ENCODE assay signal across 11 mouse cellular contexts in genomic region chr3:94783462-94783931, GRCm38 (mm10). TPM values are rescaled to one million over a fixed set of nuclear protein-coding genes. Genes with fewer than 3 reads are reported as not detected.
DNase-seq lines count a peak whose midpoint lies in the region; ATAC-seq lines count a peak whose summit lies in the region.
"Had no signal": no experiment of that assay in that cellular context is flagged by ENCODE, and none has a peak within 500 bp of the region (broad histone marks: within the 10 kb centered on the region; RNA-seq: fewer than 3 reads in every experiment).

No protein-coding gene starts in this region.

- H3K4me1 ChIP-seq in liver, embryonic 16.5 days (ENCODE audit: control insufficient read depth, low read depth, low read length) = peaks cover 6% of the 10 kb centered on the region
- peaks cover 42% of the 10 kb centered on the region for H3K4me1 ChIP-seq in hindbrain, embryonic 10.5 days (replicated peaks)

- DNase-seq in urinary bladder, adult 2 months (ENCODE audit: low spot score) = peak; percentile 34
- DNase-seq in urinary bladder, postnatal 10 days (ENCODE audit: low spot score) = no peak
- peak; percentile 82 for DNase-seq in kidney, adult 18-20 months
- DNase-seq in yolk sac, embryonic 10.5 days (ENCODE audit: low spot score) = peak; percentile 94
- DNase-seq in heart, postnatal 10 days = no peak
- DNase-seq in hindbrain, embryonic 10.5 days (ENCODE audit: low spot score) = no peak
- DNase-seq in heart, adult 11 months = no peak
- DNase-seq: gastrocnemius, postnatal 14 days; thymus, adult 2 months had no signal

- H3K9me3 ChIP-seq in liver, embryonic 16.5 days (replicated peaks; ENCODE audit: control insufficient read depth, low read length) = no peaks in the 10 kb centered on the region
- H3K9me3 ChIP-seq in hindbrain, embryonic 10.5 days = no peaks in the 10 kb centered on the region
- H3K9me3 ChIP-seq: neural tube, embryonic 13.5 days had no signal

- H3K27ac ChIP-seq in liver, embryonic 16.5 days (ENCODE audit: low read length) = peak overlapping the region; percentile 68
- no peak overlapping the region for H3K27ac ChIP-seq in hindbrain, embryonic 10.5 days
- H3K27ac ChIP-seq: neural tube, embryonic 13.5 days had no signal

- peaks cover 26% of the 10 kb centered on the region for H3K27me3 ChIP-seq in liver, embryonic 16.5 days (ENCODE audit: control insufficient read depth, insufficient read depth, low read depth, low read length)
- H3K27me3 ChIP-seq in hindbrain, embryonic 10.5 days (ENCODE audit: insufficient read depth, poor library complexity, severe bottlenecking) = peaks cover 33% of the 10 kb centered on the region
- H3K27me3 ChIP-seq: neural tube, embryonic 13.5 days had no signal

- WGBS in liver, embryonic 16.5 days (ENCODE audit: insufficient replicate concordance) = 44% methylated on average over 5 of the region's 5 CpGs
- WGBS in hindbrain, embryonic 10.5 days = 61% methylated on average over 5 of the region's 5 CpGs

- peak; percentile 82 for ATAC-seq in liver, embryonic 16.5 days (ENCODE audit: low read depth)

- no peak overlapping the region for H3K4me3 ChIP-seq in liver, embryonic 16.5 days (ENCODE audit: low read depth, low read length)
- H3K4me3 ChIP-seq in hindbrain, embryonic 10.5 days = no peak overlapping the region
- H3K4me3 ChIP-seq: neural tube, embryonic 13.5 days had no signal

- H3K4me2 ChIP-seq in liver, embryonic 16.5 days (ENCODE audit: low read depth, low read length) = peak overlapping the region; percentile 30; the same call in 1 of the 2 replicates
- H3K4me2 ChIP-seq: neural tube, embryonic 13.5 days had no signal

- intact Hi-C loops in heart, postnatal 10 days (cut with DNase I) = no loop called here

- H3K36me3 ChIP-seq in liver, embryonic 16.5 days (ENCODE audit: control insufficient read depth, insufficient read depth) = no peaks in the 10 kb centered on the region
- no peaks in the 10 kb centered on the region for H3K36me3 ChIP-seq in hindbrain, embryonic 10.5 days
- H3K36me3 ChIP-seq: neural tube, embryonic 13.5 days had no signal

- H3K9ac ChIP-seq in liver, embryonic 16.5 days (ENCODE audit: low read depth, low read length) = no peak overlapping the region
- H3K9ac ChIP-seq: neural tube, embryonic 13.5 days had no signal

RNA-seq across cellular contexts. Expression of gene Cgn, which starts 2.8 kb away (rescaled TPM):
- 19.1 and 21.6 TPM in 2 replicates for polyA plus RNA-seq in urinary bladder, adult 2 months (2012; rRNA removed)
- 13.0 and 15.6 TPM in 2 replicates for polyA plus RNA-seq in liver, embryonic 16.5 days (2015; fragmentation: Nextera tagmentation; extraction: Ambion mirVana)
- under 1 TPM; 0.52 to 0.69 TPM for total RNA-seq in heart, postnatal 10 days (2021)
- 5.0 and 8.0 TPM in 2 replicates for polyA plus RNA-seq in hindbrain, embryonic 10.5 days (2016; fragmentation: Nextera tagmentation; extraction: Ambion mirVana)

RNA-seq across cellular contexts. Expression of gene Pogz, which starts 53.9 kb away (rescaled TPM):
- 19.3 and 21.1 TPM in 2 replicates for polyA plus RNA-seq in urinary bladder, adult 2 months (2012; rRNA removed)
- 2.4 and 3.4 TPM in 2 replicates for polyA plus RNA-seq in liver, embryonic 16.5 days (2015; fragmentation: Nextera tagmentation; extraction: Ambion mirVana)
- 10 to 100 TPM; 27.5 to 29.2 TPM for total RNA-seq in heart, postnatal 10 days (2021)
- polyA plus RNA-seq in hindbrain, embryonic 10.5 days (2016; fragmentation: Nextera tagmentation; extraction: Ambion mirVana) = 17.6 and 18.2 TPM in 2 replicates

Comparison
In these comparisons a context has a peak if more than half of its experiments do, and no peak if none do; other contexts are left out.
1. DNase-seq: peak in urinary bladder, adult 2 months (single experiment), kidney, adult 18-20 months (single experiment) and yolk sac, embryonic 10.5 days (single experiment); none in urinary bladder, postnatal 10 days (single experiment), heart, postnatal 10 days (0 of 2), hindbrain, embryonic 10.5 days (single experiment) and heart, adult 11 months (single experiment).